Mouse (Mus musculus): Measurements from ENCODE around the gene Tlr13.
"Not testable (repeated sequence)": the region's sequence is repeated elsewhere in the genome, so short reads cannot be mapped to it uniquely, and the experiment has no call there.

The Tlr13 gene

DNA sequence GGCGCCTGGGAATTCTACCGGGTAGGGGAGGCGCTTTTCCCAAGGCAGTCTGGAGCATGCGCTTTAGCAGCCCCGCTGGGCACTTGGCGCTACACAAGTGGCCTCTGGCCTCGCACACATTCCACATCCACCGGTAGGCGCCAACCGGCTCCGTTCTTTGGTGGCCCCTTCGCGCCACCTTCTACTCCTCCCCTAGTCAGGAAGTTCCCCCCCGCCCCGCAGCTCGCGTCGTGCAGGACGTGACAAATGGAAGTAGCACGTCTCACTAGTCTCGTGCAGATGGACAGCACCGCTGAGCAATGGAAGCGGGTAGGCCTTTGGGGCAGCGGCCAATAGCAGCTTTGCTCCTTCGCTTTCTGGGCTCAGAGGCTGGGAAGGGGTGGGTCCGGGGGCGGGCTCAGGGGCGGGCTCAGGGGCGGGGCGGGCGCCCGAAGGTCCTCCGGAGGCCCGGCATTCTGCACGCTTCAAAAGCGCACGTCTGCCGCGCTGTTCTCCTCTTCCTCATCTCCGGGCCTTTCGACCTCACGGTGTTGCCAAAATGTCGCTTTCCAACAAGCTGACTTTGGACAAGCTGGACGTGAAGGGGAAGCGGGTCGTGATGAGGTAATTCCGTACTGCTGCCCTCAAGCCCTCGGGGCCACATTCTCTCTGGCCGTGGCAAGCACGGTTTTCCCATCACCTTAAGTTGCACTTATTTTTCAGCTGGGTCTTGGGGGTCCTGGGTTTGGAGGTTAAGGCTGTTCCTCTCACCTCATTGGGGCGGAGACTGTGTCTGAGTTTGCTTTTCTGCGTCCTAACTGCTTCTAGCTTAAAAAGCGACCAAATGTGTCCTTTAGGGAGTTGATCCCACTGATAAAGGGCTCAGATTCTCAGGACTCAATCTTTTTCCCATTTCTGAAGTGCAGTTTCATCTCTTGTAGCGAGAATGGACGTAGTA, 44.0 kb downstream of the Tlr13 start, which contains the start of gene Pgk1:
Pgk1 (plus strand) TSS at position 388 of the 937 bp plus-strand sequence.
- DNase-seq, result peak; percentile 83 to 94

DNA sequence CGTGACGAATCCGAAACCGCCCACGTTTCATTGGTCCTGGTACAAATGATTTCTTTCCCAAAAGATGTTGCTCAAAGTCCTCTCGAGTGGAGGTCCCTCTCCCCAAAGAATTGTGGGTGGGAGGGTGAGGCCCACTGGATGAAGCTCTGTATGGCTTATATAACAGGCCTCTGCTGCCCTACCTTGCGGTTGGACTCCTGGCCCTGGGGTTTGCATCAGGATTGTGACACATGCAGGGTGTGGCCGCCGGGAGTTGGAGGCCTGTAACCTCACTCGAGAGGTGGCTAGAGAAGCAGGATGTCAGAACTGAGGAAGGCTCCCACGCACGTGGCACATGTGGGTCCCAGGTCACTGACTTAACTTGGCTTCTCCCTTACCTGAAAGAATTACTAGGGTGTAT, 44.7 kb downstream of the Tlr13 start:
- peak; percentile 25 to 38 for DNase-seq

DNA sequence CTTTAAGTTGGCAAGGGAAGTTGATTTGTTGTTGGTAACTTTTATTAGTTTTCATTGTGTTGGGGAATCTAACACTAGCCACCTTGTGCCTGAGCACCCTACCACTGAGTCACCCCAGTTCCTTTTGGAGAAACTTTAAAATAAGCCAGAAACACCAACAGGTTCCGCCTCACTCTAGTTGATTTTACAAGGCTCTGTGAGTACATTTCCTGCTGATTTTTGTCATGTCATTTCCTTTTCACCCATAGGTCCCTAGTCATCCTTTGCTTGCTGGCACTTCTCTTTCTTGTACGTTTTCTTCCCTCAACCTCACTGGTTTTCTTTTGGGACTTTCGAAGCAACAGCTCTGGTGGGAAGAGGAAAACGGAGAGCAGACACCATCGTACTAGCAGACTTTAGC, 46.4 kb downstream of the Tlr13 start:
- DNase-seq, result no peak

DNA sequence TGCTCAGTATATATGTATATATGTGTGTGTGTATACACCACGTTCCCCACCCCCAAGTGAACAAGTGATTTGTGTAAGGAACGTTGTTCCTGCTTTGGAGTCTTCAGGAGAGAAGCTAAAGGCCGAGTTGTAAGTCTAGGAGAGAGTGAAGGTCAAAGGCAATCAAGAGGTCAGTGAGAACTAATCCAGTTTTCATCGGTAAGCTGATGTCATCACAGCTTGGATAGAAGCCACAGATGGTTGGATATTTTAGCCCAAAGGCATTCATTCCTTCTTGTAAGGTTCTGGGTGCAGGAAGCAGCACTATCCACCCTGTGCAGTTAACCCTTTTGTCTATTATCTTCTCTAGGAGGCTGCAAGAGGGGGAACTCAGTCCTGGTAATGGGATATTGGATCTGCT, 47.1 kb downstream of the Tlr13 start:
- no peak for DNase-seq

DNA sequence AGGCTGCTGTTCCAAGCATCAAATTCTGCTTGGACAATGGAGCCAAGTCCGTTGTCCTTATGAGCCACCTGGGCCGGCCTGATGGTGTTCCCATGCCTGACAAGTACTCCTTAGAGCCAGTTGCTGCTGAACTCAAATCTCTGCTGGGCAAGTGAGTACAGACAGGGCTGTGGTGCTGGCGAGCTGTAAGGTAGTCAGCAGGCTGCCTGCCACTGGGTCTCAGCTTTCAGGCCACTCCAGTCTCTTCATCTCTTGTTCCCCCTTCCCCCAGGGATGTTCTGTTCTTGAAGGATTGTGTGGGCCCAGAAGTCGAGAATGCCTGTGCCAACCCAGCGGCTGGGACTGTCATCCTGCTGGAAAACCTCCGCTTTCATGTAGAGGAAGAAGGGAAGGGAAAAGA, 51.4 kb downstream of the Tlr13 start:
- not testable (repeated sequence) for DNase-seq

DNA sequence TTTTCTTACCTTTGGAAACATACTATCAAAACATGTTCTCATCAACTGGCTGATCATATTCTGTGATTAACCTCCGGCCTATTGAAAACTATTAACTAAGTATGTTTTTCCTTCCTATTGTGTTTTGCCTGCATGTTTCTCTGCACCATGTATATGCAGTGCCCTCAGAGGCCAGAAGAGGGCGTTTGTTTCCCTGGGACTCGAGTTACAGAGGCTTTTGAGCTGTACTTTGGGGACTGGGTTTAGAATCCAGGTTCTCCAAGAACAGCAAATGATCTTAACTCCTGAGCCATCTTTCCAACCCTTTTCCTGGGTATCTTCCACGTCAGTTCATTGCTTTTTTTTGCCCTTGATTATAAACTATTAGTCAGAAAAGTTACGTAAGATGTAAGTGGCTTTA, 54.3 kb downstream of the Tlr13 start:
- no peak for DNase-seq

DNA sequence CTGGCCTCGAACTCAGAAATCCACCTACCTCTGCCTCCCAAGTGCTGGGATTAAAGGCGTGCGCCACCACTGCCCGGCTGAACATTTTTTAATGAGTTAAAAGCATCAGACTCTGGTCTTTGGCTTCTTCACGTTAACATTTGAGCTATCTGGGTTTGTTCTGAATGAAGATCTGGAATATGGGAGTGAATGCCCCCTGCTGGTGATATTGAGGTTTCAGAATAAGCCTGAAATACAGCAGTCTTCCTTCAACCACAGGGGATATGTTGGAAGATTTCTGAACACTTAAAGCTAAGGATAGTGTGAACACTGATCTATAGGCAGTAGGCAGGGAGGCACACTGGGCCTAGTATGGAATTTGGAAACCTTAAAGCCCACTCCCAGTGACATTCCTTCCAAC, 55.9 kb downstream of the Tlr13 start:
- DNase-seq, result no peak

DNA sequence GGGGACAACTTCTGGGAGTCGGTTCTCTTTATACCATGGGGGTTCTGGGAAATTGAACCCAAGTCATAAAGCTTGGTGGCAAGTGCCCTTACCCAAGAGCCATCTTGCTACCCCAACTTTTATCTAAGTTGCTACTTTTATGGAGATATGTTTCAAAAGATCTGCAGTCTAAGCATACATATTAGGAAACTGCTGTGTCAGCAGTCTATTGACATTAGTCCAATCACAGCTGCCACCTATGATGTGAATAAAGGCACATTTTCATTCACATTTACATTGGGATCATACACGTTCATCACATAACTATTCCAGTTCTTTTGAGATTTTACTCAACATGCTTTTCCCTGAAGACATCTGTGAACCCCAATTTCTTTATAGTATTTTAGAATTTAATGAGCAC, 66.1 kb downstream of the Tlr13 start:
- DNase-seq, result no peak
